Mouse (Mus musculus) A20 (cell line): ENCODE measurements around the gene Cep152.

ENCODE experiments used
- DNase-seq: peaks from one replicate; pipeline ENCODE4 v3.0.0-alpha.2; 2011; ENCODE audit warnings: low read depth, low spot score

The Cep152 gene

DNA sequence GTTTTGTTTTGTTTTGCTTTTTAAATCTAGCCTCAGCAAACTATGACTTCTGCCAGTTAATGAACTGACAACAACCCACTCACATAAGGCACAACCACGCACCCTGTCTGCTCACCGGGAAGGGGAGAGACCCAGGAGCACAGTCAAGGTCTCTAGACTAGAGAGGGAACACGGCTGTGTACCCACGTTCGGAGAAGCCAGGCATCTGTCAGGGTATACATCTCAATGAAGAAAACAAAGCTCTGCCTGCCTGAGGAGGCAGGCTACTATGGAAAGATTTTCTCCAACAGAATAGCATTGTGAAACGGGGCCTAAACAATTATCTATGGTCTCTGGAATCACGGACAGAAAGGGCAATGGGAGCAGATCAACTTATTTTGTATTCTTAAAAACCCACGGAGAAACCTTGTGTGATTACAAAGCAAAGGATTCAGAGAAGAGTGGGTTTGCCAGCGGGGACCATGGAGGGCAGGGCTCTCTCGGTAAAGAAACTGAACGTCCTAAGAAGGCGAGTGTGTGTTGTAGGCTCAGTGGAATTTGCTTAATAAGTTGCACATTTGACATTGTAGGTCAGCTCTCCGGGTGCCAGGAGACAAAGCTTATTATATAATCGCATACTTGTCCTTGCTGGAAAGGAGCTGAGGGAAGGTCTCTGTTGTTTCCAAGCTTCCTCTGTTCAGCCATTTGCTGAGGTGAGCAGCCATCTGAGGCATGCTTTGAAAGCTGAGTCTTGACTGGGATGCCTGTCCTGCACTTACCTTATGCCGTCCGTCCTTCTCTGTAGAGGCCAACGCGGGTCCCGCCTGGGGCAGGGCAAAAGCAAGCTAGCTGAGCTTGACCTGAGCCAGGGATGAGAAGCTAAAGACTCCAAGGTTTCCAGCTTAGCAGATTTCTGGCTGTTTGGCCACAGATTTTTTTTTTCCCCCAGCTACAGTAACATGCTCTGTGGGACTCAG lies 66.0 kb downstream of the Cep152 start:
- DNase-seq = no peak

DNA sequence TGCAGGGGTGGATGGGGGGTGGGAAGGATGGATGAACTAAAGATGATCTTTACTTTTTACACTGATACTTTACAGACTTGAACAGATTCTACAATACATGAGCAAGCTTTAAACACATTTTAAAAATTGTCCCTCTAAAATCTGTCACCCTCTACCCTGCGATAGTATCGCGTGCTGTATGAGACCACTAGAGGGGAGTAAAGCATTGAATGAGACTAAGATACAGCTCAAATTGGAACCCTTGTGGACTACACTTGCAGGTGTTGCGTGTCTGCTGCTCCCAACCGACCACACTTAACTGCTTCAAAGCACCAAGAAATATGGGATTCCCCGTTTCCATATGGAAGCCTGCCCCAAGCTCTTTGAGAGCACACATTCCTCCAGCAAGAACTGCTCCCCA lies 69.1 kb downstream of the Cep152 start:
- DNase-seq = peak; percentile 72

GRCm38 (mm10) chr2:125548806-125549578 lies 75.9 kb downstream of the Cep152 start:
- no peak for DNase-seq

GRCm38 (mm10) chr2:125544986-125545385 lies 79.9 kb downstream of the Cep152 start:
- no peak for DNase-seq

DNA sequence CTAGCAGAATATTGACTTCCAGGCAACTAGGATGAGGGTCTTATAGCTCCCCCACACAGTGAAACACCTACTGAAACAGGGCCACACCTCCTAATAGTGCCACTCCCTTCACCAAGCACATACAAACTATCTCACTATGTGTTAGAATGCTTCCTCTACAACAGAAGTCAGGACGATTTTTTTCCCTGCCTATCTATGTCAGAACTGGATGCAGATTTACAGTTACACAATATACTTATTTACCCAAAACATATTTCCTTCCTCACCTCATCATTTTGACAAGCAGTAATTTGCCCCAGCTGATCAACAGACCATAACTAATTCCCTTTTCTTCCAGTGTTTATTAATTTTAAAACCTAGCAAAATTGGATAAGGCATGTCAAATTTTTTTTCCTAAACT lies 81.3 kb downstream of the Cep152 start:
- no peak for DNase-seq

- DNase-seq = no peak
These were observed 83.5 kb downstream of the Cep152 start for GRCm38 (mm10) chr2:125541451-125541850.

- DNase-seq = no peak
These were observed 84.3 kb downstream of the Cep152 start for GRCm38 (mm10) chr2:125540579-125540978.

DNA sequence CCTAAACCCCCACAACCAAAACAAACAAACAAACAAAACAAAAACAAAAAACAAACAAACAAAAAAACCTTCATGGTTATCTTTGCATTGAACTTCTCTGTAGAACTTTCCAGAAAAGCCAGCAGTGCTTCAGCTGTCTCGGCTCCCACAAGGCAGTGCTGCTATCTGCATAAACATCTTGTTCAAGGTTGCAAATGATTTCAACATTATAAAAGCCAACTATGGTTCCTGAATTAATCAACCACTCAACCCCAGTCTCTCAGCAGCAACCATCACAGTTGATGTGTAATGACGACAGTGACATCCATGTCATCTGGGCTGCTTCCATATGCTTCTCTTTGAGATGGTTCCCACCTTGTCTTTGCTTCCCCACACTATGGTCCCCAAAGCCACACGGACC lies 85.3 kb downstream of the Cep152 start:
- no peak for DNase-seq

DNA sequence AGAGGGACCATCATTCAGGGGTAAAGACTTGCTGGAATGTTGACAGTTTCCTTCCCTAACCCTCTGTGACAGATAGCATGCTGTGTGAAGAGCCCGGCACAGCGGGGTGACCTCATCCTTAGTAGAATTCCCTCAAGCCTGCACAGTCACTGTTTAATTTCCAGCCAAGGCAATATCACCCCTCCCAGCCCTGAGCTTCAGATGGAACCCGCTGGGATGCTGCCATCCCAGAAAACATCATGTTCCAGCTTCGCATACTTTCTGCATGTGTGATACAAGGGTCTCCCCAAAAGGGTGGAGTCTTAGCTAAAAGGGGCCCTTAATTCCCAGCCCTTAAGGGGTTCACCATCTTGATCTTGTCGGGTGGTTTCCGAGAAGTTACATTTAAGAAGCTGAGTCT lies 94.2 kb downstream of the Cep152 start:
- no peak for DNase-seq

GRCm38 (mm10) chr2:125526566-125526965 lies 98.3 kb downstream of the Cep152 start:
- DNase-seq = no peak

- no peak for DNase-seq
These were observed 99.4 kb downstream of the Cep152 start for GRCm38 (mm10) chr2:125525484-125525883.

DNA sequence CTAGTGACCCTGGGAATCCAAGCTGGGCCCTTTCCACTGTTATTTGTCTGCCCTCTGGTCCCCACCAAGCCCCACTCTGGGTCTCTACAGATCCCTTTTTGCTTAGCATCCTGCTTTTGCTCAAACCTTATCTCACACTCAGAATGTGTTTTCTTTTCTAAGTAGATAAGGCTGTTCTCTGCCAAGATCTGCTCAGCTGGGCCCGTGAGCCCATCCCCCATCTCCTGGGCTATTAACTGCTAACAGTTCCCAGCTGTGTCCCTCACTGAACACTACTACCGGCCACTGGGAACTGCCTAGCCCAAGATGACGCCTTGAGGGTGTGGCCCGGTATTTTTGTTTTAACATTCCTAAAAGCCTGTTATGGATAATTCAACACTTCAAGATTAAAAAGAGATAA lies 108.3 kb downstream of the Cep152 start:
- no peak for DNase-seq

DNA sequence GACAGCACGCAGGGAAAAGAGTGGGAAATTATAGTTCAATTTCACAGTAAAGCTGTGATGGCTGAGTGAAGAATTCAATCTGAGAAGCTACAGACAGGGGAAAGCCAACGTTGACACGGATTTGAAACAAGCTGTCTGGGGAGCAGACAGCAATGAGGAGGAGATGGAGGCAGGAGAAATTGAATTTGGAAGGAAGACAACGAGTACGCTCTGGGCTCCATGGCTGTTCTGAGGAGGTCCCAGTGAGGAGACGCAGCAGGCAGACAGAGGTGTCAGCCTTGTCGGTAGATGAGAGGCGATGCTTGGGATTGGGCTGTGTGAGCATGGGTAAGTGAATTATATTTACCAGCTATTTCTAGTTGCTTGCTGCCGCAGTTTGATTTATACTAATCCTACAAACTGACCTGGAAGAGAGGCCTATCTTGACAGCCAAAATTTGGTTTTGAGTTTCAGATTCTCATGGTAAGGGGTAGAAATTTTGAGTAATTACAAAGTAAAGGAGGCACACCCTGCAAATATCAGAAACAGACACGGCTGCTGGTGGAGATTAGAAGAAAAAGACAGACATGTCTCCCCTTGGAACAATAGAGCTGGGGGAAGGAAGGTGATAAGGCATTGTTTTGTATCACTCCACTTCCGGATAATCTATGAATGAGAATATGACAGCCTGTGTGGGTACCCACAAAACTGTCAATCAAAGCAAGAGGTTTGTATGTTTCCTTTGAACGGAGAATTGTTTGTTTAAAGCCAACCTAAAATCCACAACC lies 109.4 kb downstream of the Cep152 start:
- DNase-seq = no peak

DNA sequence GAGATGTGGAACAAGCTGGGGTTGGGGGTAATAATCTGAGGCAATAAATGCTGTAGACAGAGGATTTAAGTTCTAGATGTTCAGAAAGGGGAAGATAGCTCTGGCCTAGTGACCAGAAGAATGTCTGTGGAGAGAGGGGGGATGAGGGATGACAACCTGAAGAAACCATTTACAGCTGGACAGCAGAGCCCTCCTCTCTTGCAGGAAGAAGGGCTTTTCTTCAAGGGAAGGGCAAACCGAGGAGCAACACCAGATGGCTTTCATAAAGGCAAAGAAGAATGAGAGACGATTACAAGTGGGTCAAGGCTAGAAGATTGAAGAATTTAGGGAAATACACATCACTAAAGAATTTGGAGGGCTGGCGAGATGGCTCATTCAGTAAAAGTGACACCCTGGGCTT lies 110.5 kb downstream of the Cep152 start:
- no peak for DNase-seq
